Mouse (Mus musculus) heart, embryonic 10.5 days (tissue): Measurements from ENCODE around the gene Eml1. TPM values are rescaled to one million over a fixed set of nuclear protein-coding genes. Genes with fewer than 3 reads are reported as not detected.
A peak's percentile ranks its signal among the peaks of the same experiment; 100 is the strongest.

Source experiments
- DNase-seq: peaks from one replicate; pipeline ENCODE4 v3.0.0-alpha.2; 2017; ENCODE audit warnings: low spot score
- H3K27ac ChIP-seq: fragments of 300-500 bp; sonication (generic); 2 replicates; pipeline ENCODE4 v1.5.1; 2016; ENCODE audit warnings: mild to moderate bottlenecking
- H3K27me3 ChIP-seq: fragments of 300-500 bp; sonication (generic); 2 replicates; pipeline ENCODE4 v1.6.1; 2016; ENCODE audit warnings: mild to moderate bottlenecking; ENCODE audit not compliant: poor library complexity, insufficient read depth, severe bottlenecking
- H3K36me3 ChIP-seq: fragments of 300-500 bp; sonication (generic); 2 replicates; pipeline ENCODE4 v1.6.1; 2016; ENCODE audit warnings: mild to moderate bottlenecking, moderate library complexity
- H3K4me1 ChIP-seq: fragments of 300-500 bp; sonication (generic); 2 replicates; pipeline ENCODE4 v1.6.1; 2016; ENCODE audit warnings: mild to moderate bottlenecking
- H3K4me3 ChIP-seq: fragments of 300-500 bp; sonication (generic); 2 replicates; pipeline ENCODE4 v1.5.1; 2016; ENCODE audit warnings: mild to moderate bottlenecking, moderate library complexity
- H3K9me3 ChIP-seq: fragments of 300-500 bp; sonication (generic); 2 replicates; pipeline ENCODE4 v1.6.1; 2016; ENCODE audit warnings: mild to moderate bottlenecking, moderate library complexity
- WGBS: fragments of 180-500 bp; shearing (Covaris S2); methylation state at CpG from one replicate; pipeline ENCODE4 v1.1.7; 2016; 5-methylcytosine and 5-hydroxymethylcytosine counted together
- polyA plus RNA-seq: library from polyadenylated mRNA; unstranded; fragments of >200 nt; fragmentation: Nextera tagmentation; extraction: Ambion mirVana; gene quantifications from 2 replicates; pipeline ENCODE4 v1.2.1, GENCODE M21; 2016

Eml1 gene
- polyA plus RNA-seq, 1 experiment from 2014 or later, result 47.0 TPM

DNA sequence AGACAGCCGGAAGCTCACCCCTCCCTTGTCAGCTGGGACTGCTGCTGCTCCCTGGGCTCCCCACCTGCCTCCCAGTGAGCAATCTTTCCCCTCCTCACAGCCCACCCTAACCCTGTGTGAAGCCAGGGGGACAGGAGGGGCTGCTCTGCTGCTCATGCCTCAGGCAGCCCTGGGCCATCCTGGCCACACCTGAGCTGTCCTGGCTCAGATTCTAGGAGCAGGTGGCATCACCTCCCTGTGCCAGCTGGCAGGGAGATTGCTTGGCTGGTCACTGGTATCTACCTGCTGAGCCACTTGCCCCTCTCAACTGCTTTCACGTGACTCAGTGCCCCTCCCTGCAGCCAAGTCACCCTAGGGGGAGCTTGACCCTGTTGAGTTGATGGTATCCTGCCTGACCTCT, 16.5 kb upstream of the Eml1 start:
- DNase-seq, result no peak
- Histone ChIP-seq H3K36me3 (no peaks in the 10 kb centered on the region), H3K4me3 (no peak overlapping the region), H3K27ac (no peak overlapping the region), H3K9me3 (no peaks in the 10 kb centered on the region), H3K27me3 (peaks cover 79% of the 10 kb centered on the region), H3K4me1 (peaks cover 8% of the 10 kb centered on the region)
- WGBS, result 63% methylated on average over 2 of the region's 2 CpGs

DNA sequence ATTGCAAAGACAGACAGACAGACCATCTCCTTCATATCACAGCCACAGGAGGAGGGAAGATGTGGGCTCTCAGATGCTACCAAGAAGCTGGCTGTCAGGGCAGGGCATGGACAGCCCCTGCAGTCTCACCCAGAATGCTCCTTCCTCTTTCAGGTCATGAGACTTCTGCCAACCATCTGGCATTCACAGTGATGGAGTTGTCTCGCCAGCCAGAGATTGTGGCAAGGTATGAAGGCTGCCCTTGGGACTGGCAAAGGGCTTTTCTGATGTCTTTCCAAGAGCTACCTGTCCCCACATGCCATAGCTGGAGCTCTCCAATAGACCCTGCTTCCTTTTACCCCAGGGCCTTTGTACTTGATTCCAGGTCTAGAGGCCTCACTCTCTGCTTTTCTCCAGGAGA, 15.5 kb upstream of the Eml1 start:
- H3K36me3 ChIP-seq, result no peaks in the 10 kb centered on the region
- H3K27me3 ChIP-seq, result peaks cover 70% of the 10 kb centered on the region
- WGBS, result 78% methylated on average over 1 of the region's 1 CpGs
- no peak overlapping the region for H3K4me3 ChIP-seq
- H3K4me1 ChIP-seq, result peaks cover 11% of the 10 kb centered on the region
- no peak for DNase-seq
- no peak overlapping the region for H3K27ac ChIP-seq
- no peaks in the 10 kb centered on the region for H3K9me3 ChIP-seq

DNA sequence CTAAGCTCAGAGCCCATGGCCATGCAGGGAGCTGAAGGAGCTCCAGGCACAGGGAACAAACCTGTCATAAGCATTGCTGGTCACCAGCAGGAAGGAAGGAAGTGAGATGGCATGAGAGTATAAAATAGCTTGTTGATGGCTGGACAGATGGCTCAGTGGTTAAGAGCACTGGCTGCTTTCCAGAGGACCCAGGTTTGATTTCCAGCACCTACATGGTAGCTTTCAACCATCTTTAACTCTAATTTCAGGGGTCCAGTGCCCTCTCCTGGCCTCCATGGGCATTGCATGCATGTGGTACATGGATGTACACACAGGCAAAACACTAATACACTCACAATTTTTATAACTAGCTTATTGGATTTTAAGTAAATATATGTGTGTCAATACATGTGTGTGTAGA, 14.8 kb upstream of the Eml1 start:
- Histone ChIP-seq H3K4me3 (no peak overlapping the region), H3K27me3 (peaks cover 64% of the 10 kb centered on the region)

DNA sequence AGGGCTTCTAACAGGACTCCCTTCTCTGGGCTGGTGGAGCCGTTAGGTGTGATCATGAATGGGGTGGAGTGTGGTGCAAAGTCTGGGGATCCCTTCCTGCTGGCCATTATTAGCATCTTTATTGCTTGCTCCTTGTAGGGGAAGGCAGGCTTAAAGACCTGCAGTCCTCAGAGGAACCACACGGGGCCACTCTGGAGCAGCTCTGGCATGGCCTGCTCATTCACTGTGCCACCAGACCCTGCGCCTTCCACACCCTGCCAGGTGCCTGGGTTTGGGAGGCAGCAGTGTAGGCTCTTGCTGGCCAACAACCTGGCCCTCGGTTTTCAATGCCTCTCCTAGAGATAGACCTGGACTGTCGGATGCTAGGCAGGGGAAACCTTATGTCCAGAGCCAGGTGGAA, 7.0 kb upstream of the Eml1 start:
- DNase-seq, result peak; percentile 84
- Histone ChIP-seq H3K27ac (no peak overlapping the region), H3K4me1 (peaks cover 43% of the 10 kb centered on the region), H3K36me3 (no peaks in the 10 kb centered on the region), H3K4me3 (no peak overlapping the region), H3K9me3 (no peaks in the 10 kb centered on the region), H3K27me3 (peaks cover 27% of the 10 kb centered on the region)
- 5% methylated on average over 5 of the region's 5 CpGs for WGBS

More for the DNA sequence above, 14.8 kb upstream of the Eml1 start:
- H3K4me1 ChIP-seq, result peaks cover 12% of the 10 kb centered on the region
- DNase-seq, result no peak
- no peak overlapping the region for H3K27ac ChIP-seq
- H3K9me3 ChIP-seq, result no peaks in the 10 kb centered on the region
- H3K36me3 ChIP-seq, result no peaks in the 10 kb centered on the region

DNA sequence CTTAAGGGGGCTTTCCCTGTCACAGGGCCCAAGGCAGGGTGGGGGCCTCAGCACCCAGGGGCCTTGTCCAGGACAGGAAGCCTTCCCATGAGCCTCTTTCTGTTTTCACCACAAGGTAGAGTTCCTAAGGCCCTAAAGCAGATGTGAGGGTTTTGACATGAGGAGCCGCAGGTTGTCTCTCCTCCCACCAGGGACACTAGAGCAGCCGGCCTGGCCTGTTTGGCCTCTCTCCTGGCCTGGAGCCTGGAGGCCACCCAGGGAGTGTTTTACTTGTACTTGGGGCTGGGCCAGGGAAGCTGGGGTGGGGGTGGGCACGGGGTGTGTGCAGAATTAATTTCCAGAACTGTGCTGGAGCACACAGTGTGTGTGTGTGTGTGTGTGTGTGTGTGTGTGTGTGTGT, 5.4 kb upstream of the Eml1 start:
- no peak overlapping the region for H3K4me3 ChIP-seq
- H3K36me3 ChIP-seq, result no peaks in the 10 kb centered on the region
- WGBS, result 31% methylated on average over 3 of the region's 3 CpGs
- no peaks in the 10 kb centered on the region for H3K9me3 ChIP-seq
- peaks cover 55% of the 10 kb centered on the region for H3K4me1 ChIP-seq
- peaks cover 27% of the 10 kb centered on the region for H3K27me3 ChIP-seq
- no peak overlapping the region for H3K27ac ChIP-seq
- no peak for DNase-seq

DNA sequence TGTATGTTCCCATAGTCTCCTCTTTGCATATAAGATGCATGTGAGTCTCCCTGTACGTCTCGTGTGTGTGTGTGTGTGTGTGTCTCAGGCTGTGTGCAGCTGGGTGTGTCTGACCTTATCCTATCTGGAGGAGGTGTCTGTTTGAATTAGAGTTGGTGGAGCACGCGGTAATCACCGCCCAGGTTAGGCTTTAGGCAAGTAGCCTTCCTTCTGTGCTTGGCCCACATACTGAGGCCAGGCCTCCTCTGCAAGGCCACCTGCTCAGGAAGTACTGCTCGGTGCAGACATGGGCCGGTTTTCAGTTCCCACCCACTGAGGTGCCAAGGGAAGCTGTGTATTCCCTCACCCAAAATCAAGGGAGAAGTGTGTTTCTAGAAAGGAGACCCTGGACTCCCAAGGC, 4.9 kb upstream of the Eml1 start:
- 67% methylated on average over 7 of the region's 7 CpGs for WGBS

DNA sequence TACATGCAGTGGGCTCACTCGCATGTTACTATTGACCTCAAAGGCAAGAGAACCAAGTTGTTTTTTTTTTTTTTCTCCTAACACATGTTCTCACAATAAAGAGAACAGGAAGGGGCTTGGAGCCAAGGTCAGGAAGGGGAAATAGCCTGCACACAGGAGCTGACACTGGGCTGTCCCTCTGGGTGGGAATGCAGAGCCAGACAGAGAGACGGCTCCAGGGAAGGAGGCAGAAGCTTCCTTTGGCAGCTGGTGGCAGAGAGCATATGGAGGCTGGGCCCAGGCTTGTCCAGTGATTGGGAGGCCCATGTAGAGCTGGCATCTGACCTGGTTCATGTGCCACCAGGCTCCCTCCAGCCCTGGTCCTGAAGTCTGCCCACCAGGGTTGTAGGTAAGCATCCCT, 2.8 kb upstream of the Eml1 start:
- H3K36me3 ChIP-seq, result no peaks in the 10 kb centered on the region
- no peak overlapping the region for H3K27ac ChIP-seq
- peaks cover 70% of the 10 kb centered on the region for H3K4me1 ChIP-seq
- no peak for DNase-seq
- 75% methylated on average over 2 of the region's 2 CpGs for WGBS
- H3K9me3 ChIP-seq, result no peaks in the 10 kb centered on the region
- peaks cover 6% of the 10 kb centered on the region; the same call in 1 of the 2 replicates for H3K27me3 ChIP-seq
- no peak overlapping the region for H3K4me3 ChIP-seq

More for the DNA sequence above, 4.9 kb upstream of the Eml1 start:
- Histone ChIP-seq H3K36me3 (no peaks in the 10 kb centered on the region), H3K9me3 (no peaks in the 10 kb centered on the region), H3K27ac (no peak overlapping the region), H3K27me3 (peaks cover 27% of the 10 kb centered on the region), H3K4me1 (peaks cover 60% of the 10 kb centered on the region), H3K4me3 (no peak overlapping the region)
- no peak for DNase-seq

DNA sequence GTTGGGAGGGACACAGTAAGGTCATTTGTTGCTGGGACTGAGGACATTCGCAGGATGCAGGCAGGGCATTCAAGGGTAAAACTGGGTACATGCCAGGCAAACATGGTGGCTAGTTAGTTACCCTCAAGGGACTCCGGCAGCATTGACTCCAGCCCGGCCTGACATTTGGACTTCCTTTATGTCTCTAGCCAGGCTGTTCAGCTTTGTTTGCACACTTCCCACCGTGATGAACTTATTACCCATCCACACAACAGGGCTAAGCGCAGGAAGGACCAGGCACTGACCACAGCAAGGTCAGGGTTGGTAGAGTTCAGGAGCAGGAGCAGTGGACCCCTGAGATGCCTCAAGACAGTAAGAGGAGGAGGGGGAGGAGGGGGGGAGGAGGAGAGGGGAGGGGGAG, 1.8 kb upstream of the Eml1 start:
- H3K4me1 ChIP-seq, result peaks cover 71% of the 10 kb centered on the region
- no peaks in the 10 kb centered on the region for H3K9me3 ChIP-seq

DNA sequence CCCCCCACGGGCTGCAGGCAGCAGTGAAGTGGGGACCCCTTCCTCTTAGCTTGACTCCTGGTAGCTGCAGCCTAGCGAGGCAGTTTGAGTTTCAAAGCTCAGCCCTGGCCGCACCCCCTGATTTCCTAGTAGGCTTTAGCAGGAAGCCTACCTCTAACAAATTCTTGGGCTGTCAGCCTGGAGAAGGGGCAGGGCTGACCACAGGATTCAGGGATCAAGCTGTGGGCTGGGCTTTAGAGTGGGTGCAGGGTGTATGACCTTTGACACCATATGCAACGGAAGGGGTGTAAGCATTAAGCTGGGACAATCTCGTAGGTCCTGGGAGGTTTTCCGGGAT, 640 bp downstream of the Eml1 start:
- Histone ChIP-seq H3K36me3 (no peaks in the 10 kb centered on the region), H3K4me3 (peak overlapping the region; percentile 49), H3K27ac (peak overlapping the region; percentile 93), H3K4me1 (peaks cover 75% of the 10 kb centered on the region), H3K9me3 (no peaks in the 10 kb centered on the region), H3K27me3 (no peaks in the 10 kb centered on the region)
- no peak for DNase-seq
- WGBS, result 55% methylated on average over 6 of the region's 6 CpGs

More for the DNA sequence above, 1.8 kb upstream of the Eml1 start:
- Histone ChIP-seq H3K27ac (peak overlapping the region; percentile 93), H3K27me3 (0 out of 2 replicates have a peak, but pooled peaks cover 6% of the 10 kb centered on the region), H3K36me3 (no peaks in the 10 kb centered on the region), H3K4me3 (no peak overlapping the region)
- no peak for DNase-seq
- WGBS, result 75% methylated on average over 5 of the region's 5 CpGs

DNA sequence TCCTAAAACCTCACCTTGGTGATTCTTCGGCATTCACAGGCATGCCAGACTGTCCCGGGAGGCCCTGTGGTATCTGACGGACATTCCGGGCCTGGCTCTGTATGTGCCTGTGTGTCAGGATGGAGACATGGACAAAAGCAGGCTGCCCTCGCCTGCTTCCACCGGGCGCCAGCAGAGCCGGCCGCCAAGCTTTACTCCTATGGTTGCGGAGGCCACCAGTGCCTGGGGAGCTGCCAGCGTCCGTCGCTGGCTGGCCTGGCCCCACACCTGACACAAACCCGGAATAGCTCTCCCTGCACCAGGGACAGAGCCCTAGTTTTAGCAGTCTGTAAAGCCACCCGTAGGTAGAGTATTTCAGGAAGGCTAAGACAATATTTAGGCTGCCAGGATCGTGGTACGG, 1.5 kb downstream of the Eml1 start:
- no peak for DNase-seq
- Histone ChIP-seq H3K4me3 (no peak overlapping the region), H3K27ac (peak overlapping the region; percentile 93), H3K4me1 (peaks cover 81% of the 10 kb centered on the region), H3K27me3 (no peaks in the 10 kb centered on the region), H3K36me3 (no peaks in the 10 kb centered on the region), H3K9me3 (no peaks in the 10 kb centered on the region)
- 70% methylated on average over 17 of the region's 17 CpGs for WGBS

DNA sequence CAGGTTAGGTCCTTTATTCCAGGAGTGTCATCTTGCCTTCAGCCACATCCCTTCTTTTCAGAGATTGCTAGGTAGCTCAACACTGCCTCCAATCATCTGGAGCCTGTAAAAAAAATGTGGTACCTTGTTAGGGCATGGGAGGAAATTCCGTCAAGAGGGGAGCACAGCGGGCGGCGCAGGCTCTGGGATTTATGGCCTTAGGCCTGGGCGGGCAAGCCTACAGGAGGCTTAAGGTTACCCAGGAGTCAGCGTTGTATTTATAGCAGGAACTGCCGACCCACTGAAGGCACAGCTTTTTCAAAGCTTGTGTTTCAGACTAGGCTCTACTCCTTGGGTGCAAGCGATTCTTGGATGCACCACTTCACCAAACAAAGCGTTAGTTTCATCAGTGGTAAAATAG, 2.9 kb downstream of the Eml1 start:
- peaks cover 76% of the 10 kb centered on the region for H3K4me1 ChIP-seq
- no peak overlapping the region for H3K4me3 ChIP-seq
- WGBS, result 63% methylated on average over 9 of the region's 9 CpGs
- no peaks in the 10 kb centered on the region for H3K36me3 ChIP-seq
- H3K27me3 ChIP-seq, result no peaks in the 10 kb centered on the region
- DNase-seq, result no peak
- peak overlapping the region; percentile 93; the same call in 1 of the 2 replicates for H3K27ac ChIP-seq
- no peaks in the 10 kb centered on the region for H3K9me3 ChIP-seq

DNA sequence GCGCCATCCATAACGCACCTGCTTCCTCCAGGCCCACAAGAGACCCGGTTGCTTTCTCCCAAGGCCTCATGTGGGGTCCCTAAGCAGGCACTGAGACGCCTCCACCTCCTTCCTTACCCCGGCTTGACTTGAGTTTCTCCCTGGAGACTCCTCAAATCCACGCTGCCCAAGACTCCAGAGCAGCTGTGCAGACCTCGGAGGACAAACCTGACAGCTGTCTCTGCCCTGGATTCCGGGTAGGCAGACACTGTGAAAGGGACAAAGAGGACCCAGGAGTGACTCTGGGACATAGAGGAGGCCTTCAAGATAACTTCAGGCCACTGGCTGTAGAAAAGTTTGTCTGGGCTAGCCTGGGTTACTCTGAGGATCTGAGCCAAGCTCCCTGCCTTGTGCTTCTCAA, 3.9 kb downstream of the Eml1 start:
- H3K4me3 ChIP-seq, result no peak overlapping the region
- H3K36me3 ChIP-seq, result no peaks in the 10 kb centered on the region
- H3K9me3 ChIP-seq, result no peaks in the 10 kb centered on the region
- DNase-seq, result no peak
- no peaks in the 10 kb centered on the region for H3K27me3 ChIP-seq
- H3K27ac ChIP-seq, result 0 out of 2 replicates have a peak overlapping the region, but pooled peaks have one; percentile 93
- peaks cover 66% of the 10 kb centered on the region for H3K4me1 ChIP-seq
- WGBS, result 83% methylated on average over 8 of the region's 8 CpGs

DNA sequence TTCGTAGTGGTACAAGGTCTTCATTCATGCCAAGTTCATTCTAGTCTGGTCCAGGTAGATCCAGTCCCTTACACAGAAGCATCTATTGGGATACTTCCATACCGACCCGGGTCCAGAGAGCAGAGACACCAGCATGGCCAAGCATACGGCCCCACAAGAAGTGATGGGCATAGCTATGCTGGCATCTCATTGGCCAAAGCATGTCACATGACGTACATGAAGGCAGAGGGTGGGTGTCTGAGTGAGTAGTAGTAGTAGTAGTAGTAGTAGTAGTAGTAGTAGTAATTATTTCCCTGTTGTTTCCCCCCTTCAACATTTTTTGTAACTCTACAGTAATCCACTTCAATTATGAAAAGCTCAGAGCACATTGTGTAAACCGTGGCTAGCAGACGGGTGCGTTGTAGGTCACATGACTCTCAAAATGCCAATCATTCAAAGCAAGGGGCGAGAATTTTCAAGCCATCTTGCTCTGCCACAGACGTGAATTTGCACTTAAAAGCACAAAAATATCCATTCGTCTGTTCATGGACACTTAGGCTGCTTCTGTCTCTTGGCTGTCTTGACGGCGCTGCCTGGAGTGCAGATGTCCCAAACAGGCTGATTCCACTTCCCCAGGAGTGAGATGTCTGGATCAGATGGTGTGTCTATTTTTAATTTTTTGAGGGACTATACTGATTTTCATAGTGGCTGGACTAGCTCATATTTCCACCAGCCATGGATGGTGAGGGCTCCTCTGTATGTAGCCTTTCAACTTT, 7.8 kb downstream of the Eml1 start:
- Histone ChIP-seq H3K27ac (no peak overlapping the region), H3K9me3 (no peaks in the 10 kb centered on the region), H3K4me3 (no peak overlapping the region), H3K36me3 (no peaks in the 10 kb centered on the region), H3K27me3 (no peaks in the 10 kb centered on the region; the same call in 1 of the 2 replicates), H3K4me1 (peaks cover 28% of the 10 kb centered on the region)
- DNase-seq, result no peak
- 87% methylated on average over 13 of the region's 13 CpGs for WGBS
